Mouse (Mus musculus) limb, embryonic 10.5 days (tissue): ENCODE measurements around the gene Lrrc20. TPM values are rescaled to one million over a fixed set of nuclear protein-coding genes. Genes with fewer than 3 reads are reported as not detected.

Experiments used
- DNase-seq: peaks from one replicate; pipeline ENCODE4 v3.0.0-alpha.2; 2017; ENCODE audit warnings: low spot score
- H3K27ac ChIP-seq: fragments of 300-500 bp; sonication (generic); 2 replicates; pipeline ENCODE4 v1.5.1; 2016; ENCODE audit warnings: mild to moderate bottlenecking
- H3K27me3 ChIP-seq: fragments of 300-500 bp; sonication (generic); 2 replicates; pipeline ENCODE4 v1.6.1; 2016; ENCODE audit warnings: low read depth, mild to moderate bottlenecking; ENCODE audit not compliant: poor library complexity, severe bottlenecking
- H3K36me3 ChIP-seq: fragments of 300-500 bp; sonication (generic); 2 replicates; pipeline ENCODE4 v1.6.1; 2016; ENCODE audit warnings: mild to moderate bottlenecking, moderate library complexity
- H3K4me1 ChIP-seq: fragments of 300-500 bp; sonication (generic); 2 replicates; pipeline ENCODE4 v1.6.1; 2016
- H3K4me3 ChIP-seq: fragments of 300-500 bp; sonication (generic); 2 replicates; pipeline ENCODE4 v1.5.1; 2016; ENCODE audit warnings: mild to moderate bottlenecking, moderate library complexity
- H3K9me3 ChIP-seq: fragments of 300-500 bp; sonication (generic); replicated peaks from 2 replicates; pipeline ENCODE4 v1.6.1; 2016; ENCODE audit warnings: mild to moderate bottlenecking
- WGBS: fragments of 180-500 bp; shearing (Covaris S2); methylation state at CpG from one replicate; pipeline ENCODE4 v1.1.7; 2016; 5-methylcytosine and 5-hydroxymethylcytosine counted together
- polyA plus RNA-seq: library from polyadenylated mRNA; unstranded; fragments of >200 nt; fragmentation: Nextera tagmentation; extraction: Ambion mirVana; gene quantifications from 2 replicates; pipeline ENCODE4 v1.2.1, GENCODE M21; 2016

Lrrc20 gene
- polyA plus RNA-seq, 1 experiment from 2014 or later = 11.4 TPM

DNA sequence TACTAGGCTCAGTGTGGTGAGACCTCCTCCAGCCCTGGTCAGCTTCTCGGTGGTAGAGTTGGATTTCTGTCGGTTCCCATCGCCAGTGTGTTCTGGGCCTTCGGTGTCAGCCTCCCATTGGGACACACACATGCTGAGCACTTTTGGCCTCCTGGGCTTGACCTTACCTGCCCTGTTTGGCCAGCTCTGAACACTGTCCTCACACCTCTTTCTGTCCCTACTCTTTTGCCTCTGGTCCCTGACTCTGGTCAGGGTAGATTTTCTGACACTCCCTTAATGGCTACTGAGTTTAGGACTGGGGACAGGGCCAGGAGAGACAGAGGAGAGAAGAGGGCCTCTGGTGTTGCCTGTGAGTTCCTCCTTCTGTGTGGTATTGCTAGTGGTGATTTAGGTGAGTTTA is 4.3 kb downstream of the Lrrc20 start:
- Histone ChIP-seq H3K27me3 (no peaks in the 10 kb centered on the region), H3K36me3 (no peaks in the 10 kb centered on the region), H3K9me3 (no peaks in the 10 kb centered on the region), H3K4me1 (peaks cover 29% of the 10 kb centered on the region), H3K4me3 (no peak overlapping the region), H3K27ac (no peak overlapping the region)
- 83% methylated on average over 4 of the region's 4 CpGs for WGBS
- DNase-seq = no peak

DNA sequence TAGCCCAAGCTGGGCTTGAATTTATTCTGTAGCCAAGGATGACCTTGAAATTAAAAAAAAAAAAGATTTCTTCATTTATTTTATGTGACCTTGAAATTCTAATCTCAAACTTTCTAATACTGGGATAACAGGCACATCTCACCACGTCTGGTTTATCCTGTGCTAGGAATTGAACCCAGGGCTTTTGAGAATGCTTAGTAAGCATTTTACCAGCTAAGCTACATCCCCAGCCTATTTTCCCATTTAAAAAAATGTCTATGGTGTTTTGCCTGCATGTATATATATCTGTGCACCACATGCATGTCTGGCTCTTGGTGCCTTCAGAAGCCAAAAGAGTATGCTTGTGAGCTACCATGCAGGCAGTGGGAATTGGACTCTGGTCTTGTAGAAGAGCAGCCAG is 4.9 kb downstream of the Lrrc20 start:
- no peak for DNase-seq
- 75% methylated on average over 1 of the region's 1 CpGs for WGBS
- no peaks in the 10 kb centered on the region for H3K36me3 ChIP-seq
- H3K27me3 ChIP-seq = no peaks in the 10 kb centered on the region
- peaks cover 26% of the 10 kb centered on the region for H3K4me1 ChIP-seq
- H3K9me3 ChIP-seq = no peaks in the 10 kb centered on the region
- H3K4me3 ChIP-seq = no peak overlapping the region
- no peak overlapping the region for H3K27ac ChIP-seq

DNA sequence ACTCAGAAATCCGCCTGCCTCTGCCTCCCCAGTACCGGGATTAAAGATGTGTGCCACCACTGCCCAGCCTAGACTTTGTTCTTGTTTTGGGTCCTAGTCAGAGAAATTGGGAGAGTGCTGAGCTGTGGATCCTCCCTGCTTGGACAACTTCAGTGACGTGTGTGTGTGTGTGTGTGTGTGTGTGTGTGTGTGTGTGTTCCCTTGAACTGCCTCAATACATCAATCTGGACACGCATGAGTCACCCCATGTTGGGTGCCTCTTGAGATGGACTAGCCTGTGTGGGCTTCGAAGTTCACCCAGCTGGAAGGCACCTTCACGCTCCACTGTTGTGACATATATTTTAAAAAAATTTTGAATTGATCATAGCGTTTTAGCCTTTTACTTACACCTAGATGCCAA is 7.2 kb downstream of the Lrrc20 start:
- Histone ChIP-seq H3K4me1 (peaks cover 11% of the 10 kb centered on the region), H3K9me3 (no peaks in the 10 kb centered on the region), H3K4me3 (no peak overlapping the region), H3K36me3 (no peaks in the 10 kb centered on the region), H3K27me3 (no peaks in the 10 kb centered on the region), H3K27ac (no peak overlapping the region)
- 93% methylated on average over 7 of the region's 7 CpGs for WGBS
- DNase-seq = no peak

DNA sequence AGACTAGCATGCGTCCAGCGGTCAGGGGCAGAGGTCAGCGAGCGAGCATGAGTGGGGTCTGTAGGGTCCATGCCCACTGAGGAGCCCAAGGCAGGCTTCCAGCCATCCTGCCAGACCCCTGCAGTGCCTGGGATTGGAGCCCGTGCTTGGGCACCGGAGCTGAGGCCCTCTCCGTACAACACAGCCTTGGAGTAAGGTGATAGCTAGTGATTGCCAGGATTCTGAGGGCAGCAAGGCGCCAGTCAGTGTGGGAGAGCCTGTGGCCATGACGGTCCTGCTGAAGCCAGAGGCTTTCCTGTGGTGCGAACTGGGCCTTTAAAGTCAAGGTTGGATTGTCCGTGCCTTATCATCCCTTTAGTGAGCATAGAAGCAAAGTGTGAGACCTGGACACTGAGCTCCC is 9.2 kb downstream of the Lrrc20 start:
- peaks cover 11% of the 10 kb centered on the region for H3K4me1 ChIP-seq
- H3K27ac ChIP-seq = no peak overlapping the region
- no peak overlapping the region for H3K4me3 ChIP-seq
- no peaks in the 10 kb centered on the region for H3K9me3 ChIP-seq
- 59% methylated on average over 11 of the region's 11 CpGs for WGBS
- no peak for DNase-seq
- no peaks in the 10 kb centered on the region for H3K27me3 ChIP-seq
- H3K36me3 ChIP-seq = no peaks in the 10 kb centered on the region

DNA sequence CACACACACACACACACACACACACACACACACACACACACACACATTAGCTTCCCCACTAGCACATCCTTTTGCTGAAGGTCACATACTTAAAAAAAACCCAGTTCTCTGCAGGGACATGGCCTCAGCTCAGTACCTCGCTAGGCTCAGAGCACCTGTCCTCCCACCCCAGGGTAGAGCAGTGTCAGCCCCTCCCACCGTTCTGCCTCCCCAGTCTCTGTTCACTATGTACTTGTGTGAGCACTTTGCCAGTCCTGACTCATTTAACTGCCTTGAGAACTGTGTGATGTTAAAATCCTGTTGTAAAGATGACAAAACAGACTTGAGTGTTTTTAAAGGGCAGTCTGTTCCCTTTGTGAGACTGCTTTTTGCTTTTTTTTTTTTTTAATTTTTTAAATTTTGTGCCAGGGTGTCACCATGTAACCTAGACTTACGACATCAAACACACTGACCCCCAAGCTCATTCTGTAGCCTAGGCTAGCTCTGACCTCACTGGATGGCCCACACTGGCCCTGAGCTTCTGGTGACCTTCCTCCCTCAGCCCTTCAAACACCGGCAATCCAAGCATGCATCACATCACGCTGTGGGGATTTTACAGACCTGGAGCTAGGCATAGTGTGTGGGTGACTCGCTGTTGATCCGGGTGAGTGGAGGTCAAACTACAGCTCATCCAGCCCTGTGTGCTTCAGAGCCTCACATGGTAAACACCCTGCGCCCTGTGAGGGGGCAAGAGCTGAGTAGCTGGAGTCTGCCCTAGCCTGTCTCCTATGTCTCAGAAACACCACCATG is 11.1 kb downstream of the Lrrc20 start:
- no peak for DNase-seq
- no peaks in the 10 kb centered on the region for H3K36me3 ChIP-seq
- no peak overlapping the region for H3K27ac ChIP-seq
- H3K27me3 ChIP-seq = no peaks in the 10 kb centered on the region
- H3K4me1 ChIP-seq = peaks cover 12% of the 10 kb centered on the region
- WGBS = 84% methylated on average over 8 of the region's 8 CpGs
- H3K4me3 ChIP-seq = no peak overlapping the region
- no peaks in the 10 kb centered on the region for H3K9me3 ChIP-seq

DNA sequence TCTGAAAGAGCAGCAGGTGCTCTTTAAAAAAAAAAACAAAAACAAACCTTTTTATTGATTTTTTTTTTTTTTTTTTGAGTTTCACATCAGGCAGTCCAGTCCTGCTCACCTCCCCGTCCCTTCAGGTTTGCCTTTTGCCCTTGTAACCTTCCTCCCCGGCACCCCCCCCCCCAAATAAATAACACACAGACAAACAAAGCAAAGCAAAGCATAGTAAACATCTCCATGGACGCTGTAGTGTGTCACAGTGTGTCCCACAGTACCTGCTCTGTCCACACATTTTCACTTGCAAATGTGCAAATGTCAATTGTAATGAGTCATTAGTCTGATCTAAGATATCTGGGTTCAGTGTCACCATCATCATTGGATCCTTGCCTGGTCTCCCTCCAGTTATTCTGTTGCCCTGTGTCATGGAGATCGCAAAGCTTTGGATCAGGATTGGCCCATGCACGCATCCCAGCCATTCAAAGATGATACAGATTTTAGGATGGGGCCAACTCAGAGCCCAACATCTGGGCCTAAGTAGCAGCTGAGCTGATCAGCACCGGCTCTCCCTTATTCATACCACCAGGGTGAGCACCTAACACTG is 13.0 kb downstream of the Lrrc20 start:
- Histone ChIP-seq H3K36me3 (no peaks in the 10 kb centered on the region), H3K27me3 (no peaks in the 10 kb centered on the region), H3K9me3 (no peaks in the 10 kb centered on the region), H3K4me3 (no peak overlapping the region), H3K4me1 (peaks cover 15% of the 10 kb centered on the region), H3K27ac (no peak overlapping the region)
- DNase-seq = no peak
- 90% methylated on average over 6 of the region's 6 CpGs for whole genome bisulfite sequencing

DNA sequence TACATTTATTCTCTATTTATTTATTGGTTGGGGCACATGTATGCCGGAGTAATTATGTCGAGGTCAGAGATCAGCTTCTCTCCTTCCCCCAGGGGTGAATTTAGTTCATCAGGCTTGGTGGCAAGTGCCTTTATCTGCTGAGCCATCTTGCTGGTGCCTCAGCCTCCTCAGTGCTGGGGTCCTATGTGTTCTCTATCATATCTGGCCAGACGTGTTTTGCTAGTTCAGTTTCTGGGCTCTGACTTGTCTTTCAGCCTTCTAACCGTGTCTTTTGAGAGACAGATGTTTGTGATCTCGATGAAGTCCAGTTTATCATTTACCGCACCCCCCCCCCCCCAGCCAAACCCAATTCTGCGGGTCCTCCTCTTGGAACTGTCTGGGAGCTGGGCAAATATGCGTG is 16.0 kb downstream of the Lrrc20 start:
- Histone ChIP-seq H3K4me3 (no peak overlapping the region), H3K27me3 (no peaks in the 10 kb centered on the region), H3K36me3 (no peaks in the 10 kb centered on the region), H3K9me3 (no peaks in the 10 kb centered on the region), H3K4me1 (peaks cover 22% of the 10 kb centered on the region), H3K27ac (no peak overlapping the region)
- no peak for DNase-seq
- 54% methylated on average over 8 of the region's 8 CpGs for WGBS

DNA sequence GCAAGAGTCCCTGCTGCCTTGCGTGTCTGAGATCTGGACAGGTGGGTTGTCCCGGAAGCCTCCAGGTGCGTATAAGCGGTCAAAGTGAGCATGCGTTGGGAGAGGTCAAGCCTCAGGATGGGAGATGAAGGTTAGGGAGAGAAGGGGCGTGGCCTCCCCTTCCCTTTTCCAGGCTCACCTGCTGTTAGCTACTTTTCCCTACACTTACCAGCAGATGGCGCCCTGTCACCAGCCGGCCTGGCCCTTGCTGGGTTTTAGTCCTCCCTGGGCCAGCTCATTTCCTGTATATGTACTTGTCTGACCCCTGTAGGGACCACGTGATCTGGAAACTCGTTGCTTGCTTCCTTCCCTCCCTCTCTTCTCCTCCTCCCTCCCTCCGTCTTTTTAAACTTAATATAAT is 16.4 kb downstream of the Lrrc20 start:
- H3K27me3 ChIP-seq = no peaks in the 10 kb centered on the region
- no peak overlapping the region for H3K27ac ChIP-seq
- H3K36me3 ChIP-seq = no peaks in the 10 kb centered on the region
- no peak overlapping the region for H3K4me3 ChIP-seq
- peak; percentile 88 for DNase-seq
- H3K9me3 ChIP-seq = no peaks in the 10 kb centered on the region
- H3K4me1 ChIP-seq = peaks cover 23% of the 10 kb centered on the region
- WGBS = 8% methylated on average over 11 of the region's 11 CpGs

DNA sequence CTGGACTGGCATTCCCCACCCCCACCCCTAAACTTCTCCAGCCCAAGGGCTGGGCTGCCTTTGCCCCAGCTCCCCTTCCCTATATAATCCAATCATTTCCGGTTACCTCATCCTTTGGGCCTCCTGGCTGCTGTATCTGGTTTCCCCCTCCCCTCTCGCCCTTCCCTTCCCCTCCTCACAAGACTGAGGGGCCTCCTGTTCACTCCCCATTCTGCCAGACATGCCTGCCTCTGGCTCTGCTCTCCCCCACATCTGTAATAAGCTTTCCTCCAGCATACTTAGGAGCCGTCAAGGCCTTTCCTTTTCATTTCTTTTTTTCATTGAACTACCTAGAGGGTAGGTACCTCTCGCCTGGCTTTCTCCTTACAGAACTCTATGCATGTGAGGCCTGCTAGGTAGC is 19.9 kb downstream of the Lrrc20 start:
- WGBS = 69% methylated on average over 4 of the region's 4 CpGs
- Histone ChIP-seq H3K9me3 (no peaks in the 10 kb centered on the region), H3K36me3 (no peaks in the 10 kb centered on the region), H3K4me3 (no peak overlapping the region), H3K27me3 (no peaks in the 10 kb centered on the region), H3K27ac (peak overlapping the region; percentile 73; the same call in 1 of the 2 replicates), H3K4me1 (peaks cover 37% of the 10 kb centered on the region)
- no peak for DNase-seq

DNA sequence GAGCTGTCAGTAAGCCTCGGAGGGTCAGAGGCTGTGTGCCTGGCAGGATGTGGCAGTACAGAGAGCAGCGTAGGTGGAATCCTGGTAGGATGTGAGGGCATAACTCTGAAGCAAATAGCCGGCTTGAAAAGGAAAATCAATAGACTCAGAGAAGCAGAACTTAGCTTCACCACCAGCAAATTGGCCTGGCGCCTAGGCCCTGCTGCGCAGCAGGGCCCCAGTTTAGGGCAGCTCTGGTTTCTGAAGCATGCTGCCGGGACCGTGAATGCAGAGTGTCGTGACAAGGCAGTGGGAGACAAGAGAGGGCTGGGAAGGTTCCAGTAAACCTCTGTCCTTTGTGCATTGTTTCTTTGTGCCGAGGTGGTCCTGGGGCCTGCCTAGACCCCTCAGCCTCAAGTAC is 20.6 kb downstream of the Lrrc20 start:
- DNase-seq = no peak
- WGBS = 71% methylated on average over 9 of the region's 9 CpGs
- H3K36me3 ChIP-seq = no peaks in the 10 kb centered on the region

DNA sequence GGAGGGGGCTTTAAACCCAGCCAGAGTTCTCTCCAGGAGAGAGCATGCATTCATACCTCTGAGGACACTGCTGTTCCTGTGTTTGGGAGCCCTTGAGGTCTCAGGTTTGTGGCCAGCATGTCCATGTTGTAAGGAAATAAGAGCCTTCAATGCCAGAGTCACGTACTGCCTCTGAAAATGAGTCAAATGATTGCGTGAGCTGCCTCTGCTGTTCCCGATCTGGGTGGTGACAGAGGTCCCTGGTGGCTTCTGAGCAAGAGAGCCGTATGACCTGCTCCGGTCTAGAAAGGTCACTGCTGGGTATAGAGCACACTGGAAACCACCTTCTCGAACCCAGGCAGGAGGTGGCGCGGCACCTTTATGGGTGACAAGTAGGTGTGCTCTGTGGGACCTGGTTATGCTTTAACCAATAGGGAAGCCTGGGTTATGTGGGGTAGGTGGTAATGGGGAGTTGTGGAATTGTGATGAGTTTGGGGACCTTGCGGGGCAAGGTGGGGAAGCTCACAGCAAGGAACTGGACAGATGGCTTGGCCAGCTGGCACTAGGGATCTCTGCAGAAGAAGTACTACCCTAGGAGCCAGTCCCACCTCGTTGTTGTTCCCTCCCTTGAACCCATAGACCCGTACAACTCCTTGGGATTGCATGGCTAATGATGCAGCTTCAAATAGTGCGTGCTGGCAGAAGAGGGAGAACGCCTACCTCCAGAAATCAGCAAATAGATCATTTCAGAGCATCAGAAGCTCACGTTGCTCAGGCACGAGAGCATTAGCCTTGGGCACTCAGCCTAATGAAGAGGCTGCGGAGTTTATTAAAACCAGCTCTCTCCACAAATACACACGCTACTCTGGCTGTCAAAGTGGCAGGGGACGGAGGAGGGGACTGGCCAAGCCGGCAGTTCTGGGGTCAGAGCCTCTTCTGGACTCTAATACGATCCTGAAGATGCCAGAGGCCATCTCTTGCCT is 24.2 kb downstream of the Lrrc20 start:
- Histone ChIP-seq H3K36me3 (no peaks in the 10 kb centered on the region), H3K4me3 (no peak overlapping the region), H3K27me3 (no peaks in the 10 kb centered on the region), H3K27ac (no peak overlapping the region), H3K4me1 (peaks cover 37% of the 10 kb centered on the region), H3K9me3 (no peaks in the 10 kb centered on the region)
- DNase-seq = no peak
- WGBS = 68% methylated on average over 20 of the region's 20 CpGs

More for the DNA sequence above, 20.6 kb downstream of the Lrrc20 start:
- peak overlapping the region; percentile 73 for H3K27ac ChIP-seq
- peaks cover 41% of the 10 kb centered on the region for H3K4me1 ChIP-seq
- no peak overlapping the region for H3K4me3 ChIP-seq
- no peaks in the 10 kb centered on the region for H3K27me3 ChIP-seq
- H3K9me3 ChIP-seq = no peaks in the 10 kb centered on the region

DNA sequence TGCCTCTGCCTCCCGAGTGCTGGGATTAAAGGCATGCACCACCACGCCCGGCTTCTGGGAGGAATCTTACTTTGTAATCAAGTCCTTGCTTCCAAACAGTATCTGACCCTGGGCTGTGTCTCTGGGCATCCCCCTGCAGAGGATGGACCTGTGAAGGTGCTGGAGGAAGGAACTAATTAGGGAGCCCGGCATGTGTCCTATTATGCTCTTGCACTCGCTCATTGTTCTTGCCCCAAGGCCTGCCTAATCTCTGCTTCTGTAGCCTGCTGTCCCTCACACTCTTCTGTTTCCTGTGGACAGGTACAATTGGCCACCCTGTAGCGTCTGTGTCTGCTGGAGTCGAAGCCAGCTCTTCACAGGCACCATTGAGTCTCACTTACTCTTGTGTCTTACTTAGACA is 25.2 kb downstream of the Lrrc20 start:
- no peak for DNase-seq
- Histone ChIP-seq H3K9me3 (no peaks in the 10 kb centered on the region), H3K36me3 (no peaks in the 10 kb centered on the region), H3K4me3 (no peak overlapping the region), H3K27me3 (no peaks in the 10 kb centered on the region), H3K4me1 (peaks cover 27% of the 10 kb centered on the region), H3K27ac (no peak overlapping the region)
- 75% methylated on average over 7 of the region's 7 CpGs for WGBS

DNA sequence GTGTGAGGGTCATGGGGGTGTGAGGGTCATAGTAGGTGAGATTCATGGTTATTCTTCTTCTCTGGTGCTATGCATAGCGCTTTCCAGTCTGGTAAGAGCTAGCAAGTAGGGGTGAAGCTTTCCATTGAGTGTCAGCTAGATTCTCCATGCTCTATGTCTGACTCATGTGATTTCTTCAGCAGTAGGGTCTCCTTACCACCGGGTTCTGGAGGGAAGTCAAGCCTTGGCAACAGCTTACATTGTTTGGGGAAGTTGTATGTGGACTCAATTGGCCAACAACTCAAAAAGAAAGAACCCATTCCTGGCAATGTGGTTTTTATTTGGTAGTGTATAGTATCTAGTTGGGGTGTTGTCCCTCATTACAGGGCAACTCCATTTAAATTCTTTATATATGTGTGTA is 28.5 kb downstream of the Lrrc20 start:
- no peak for DNase-seq
- Histone ChIP-seq H3K9me3 (no peaks in the 10 kb centered on the region), H3K27me3 (no peaks in the 10 kb centered on the region), H3K36me3 (no peaks in the 10 kb centered on the region), H3K4me1 (peaks cover 12% of the 10 kb centered on the region), H3K27ac (no peak overlapping the region), H3K4me3 (no peak overlapping the region)
- 94% methylated on average over 2 of the region's 2 CpGs for WGBS
